Mouse (Mus musculus) hindlimb bud, embryonic 11.5 days (tissue): ENCODE results near the gene Srebf2.

Experiments used
- DNase-seq: peaks from one replicate; pipeline ENCODE4 v3.0.0-alpha.2; 2012; ENCODE audit warnings: low read depth, low spot score; ENCODE audit errors: extremely low spot score

The Srebf2 gene

DNA sequence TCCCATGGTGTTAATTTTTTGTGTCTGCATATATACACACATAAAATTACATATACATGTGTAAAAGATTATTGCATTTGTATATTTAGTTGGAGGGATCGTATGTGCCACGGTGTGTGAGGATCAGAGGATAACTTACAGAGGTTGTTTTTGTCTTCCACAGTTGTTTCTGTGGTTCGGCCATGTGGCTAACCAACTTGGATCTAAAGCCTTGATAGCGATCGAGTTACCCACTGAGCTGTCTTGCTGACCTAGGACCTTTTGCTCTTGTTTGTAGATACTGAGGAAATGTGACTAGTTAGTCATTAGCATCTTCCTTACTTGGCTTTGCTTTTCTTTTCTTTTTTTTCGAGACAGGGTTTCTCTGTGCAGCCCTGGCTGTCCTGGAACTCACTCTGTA, 9.3 kb downstream of the Srebf2 start:
- no peak for DNase-seq

DNA sequence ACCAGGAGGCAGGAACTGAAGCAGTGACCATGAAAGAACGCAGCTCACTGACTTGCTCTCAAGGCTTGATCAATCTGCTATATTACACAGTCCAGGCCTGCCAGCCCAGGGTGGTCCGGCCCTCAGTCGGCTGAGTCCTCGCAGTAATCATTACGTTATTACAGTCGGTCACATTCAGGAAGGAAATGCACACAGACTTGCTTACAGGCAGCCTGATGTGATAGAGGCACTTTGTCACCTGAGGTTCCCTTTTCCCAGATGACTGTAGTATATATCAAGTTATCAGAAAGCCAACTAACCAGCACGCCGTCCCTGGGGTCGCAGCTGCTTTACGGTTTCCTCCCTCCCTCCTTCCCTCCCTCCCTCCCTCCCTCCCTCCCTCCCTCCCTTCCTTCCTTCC, 9.9 kb downstream of the Srebf2 start:
- DNase-seq, result no peak

DNA sequence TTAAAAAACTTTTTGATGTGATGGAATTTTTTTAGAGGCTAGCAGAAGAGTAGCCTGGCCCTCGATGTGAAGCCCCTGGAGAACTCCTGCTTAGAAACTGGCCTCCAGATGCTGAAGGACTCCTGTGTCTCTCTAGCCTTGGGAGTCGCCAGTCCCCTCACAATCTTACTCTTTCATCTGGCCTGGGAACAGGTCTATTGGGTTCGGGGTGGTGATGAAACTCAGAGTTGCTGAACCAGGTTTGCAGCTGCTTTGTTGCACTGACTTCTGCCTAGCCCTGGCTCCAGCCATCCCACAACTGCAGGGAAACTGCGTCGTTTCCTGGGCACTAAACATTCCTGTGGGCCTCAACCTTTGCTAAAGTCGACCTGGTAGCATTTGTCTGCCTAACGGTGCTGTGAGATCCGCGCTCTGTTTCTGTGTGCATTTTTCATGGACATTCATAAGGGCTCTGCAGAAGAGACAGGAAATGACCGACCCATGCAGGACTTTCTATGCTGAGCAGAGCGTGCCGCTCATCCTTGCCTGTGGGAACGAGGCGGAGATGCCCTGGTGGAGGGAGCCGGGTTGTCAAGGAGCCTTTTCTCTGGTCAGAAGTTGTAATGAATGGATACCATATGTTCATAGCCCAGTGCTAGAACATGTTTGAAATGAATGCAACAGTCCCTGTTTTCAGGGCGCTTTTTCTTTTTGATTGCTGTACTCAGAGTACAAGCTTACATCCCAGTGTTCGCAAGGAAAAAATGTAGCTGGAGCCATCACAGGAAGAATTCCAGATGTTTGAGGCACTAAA, 11.5 kb downstream of the Srebf2 start:
- no peak for DNase-seq

DNA sequence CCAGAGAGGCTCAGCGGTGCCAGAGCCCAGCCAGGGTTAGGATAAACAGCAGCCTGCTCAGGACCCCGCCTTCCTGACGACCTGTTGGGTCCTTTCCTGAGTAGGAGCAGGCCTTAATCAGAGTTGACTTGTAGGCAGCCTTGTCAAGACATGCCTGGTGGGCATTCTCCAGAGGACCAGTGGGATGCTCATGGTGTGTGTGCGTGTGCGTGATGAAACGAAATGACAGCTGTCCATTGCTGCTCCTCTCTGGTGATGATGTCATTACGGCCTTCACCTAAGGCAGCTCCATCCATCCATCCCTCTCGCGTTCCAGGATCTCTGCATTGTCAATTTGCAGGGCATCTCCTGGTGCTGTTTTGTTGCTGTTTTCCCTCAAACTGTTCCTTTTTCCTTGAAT, 12.5 kb downstream of the Srebf2 start:
- no peak for DNase-seq

DNA sequence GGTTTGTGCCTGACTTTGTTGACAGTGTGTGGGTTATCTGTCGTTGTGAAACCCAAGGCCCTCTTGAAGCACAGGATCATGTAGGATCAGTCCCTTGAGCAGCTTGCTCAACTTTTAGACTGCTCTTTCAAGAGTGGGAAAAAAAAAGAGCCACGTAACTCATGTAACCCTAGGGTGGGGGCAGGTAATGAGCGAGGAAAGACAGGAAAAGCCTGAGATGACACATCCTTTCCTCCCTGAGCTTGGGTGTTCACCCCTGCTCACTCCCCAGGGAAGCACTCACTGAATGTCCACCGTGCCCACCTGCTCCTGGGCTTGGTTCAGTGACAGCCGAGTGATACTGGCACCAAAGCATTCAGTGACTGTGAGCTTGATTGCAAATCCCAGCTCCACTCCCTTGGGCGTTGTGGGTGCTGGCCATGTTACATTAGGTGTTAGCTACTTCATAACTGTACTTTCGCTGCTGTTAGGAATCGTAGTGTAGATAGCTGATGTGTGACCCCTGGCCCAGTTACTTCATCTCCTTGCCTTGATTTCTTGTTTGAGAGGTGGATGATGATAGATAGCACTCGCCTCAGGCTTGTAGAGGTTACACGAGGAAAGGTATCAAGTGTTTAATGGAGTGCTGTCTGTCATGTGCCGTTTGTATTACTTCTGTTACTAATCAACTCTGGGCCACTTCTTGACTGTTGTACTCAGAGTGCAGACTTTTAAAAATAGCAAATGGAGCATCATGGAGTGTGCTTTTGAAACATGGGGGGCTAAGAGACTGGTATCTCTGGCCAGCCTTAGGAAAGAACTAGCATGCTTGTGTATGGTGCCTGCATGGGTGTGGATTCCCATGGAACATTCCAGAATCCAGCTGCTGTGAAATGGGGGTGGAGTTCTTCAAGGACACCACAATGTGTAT, 14.0 kb downstream of the Srebf2 start:
- no peak for DNase-seq

DNA sequence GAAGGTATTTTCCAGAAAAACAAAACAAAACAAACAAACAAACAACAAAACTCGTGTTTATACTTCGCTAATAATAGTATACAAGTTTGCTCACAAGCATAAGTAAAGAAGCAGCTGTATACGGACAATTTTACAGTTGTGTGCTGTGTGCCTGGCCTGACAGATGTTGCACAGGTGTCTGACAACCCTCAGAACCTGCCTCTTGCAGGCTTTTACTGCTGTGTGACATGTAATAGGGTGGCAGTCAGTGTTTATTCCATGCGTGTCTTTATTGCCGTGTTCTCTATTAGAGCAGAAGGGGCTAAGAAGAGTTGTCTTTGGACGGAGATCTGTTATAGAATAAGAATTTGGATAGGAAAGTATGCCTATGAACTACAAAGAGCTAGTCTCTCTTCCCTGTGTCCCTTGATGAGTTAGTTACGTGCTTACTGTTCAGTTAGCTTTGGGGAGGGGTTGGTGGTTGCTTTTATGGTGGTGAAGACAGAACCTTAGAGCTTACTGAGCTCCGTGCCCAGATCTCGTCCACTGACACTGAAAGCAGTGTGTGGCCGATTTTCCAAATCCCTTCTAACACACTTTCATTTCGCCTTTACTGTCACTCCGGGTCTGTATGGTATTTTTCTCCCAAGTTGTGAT, 15.1 kb downstream of the Srebf2 start:
- DNase-seq, result no peak

DNA sequence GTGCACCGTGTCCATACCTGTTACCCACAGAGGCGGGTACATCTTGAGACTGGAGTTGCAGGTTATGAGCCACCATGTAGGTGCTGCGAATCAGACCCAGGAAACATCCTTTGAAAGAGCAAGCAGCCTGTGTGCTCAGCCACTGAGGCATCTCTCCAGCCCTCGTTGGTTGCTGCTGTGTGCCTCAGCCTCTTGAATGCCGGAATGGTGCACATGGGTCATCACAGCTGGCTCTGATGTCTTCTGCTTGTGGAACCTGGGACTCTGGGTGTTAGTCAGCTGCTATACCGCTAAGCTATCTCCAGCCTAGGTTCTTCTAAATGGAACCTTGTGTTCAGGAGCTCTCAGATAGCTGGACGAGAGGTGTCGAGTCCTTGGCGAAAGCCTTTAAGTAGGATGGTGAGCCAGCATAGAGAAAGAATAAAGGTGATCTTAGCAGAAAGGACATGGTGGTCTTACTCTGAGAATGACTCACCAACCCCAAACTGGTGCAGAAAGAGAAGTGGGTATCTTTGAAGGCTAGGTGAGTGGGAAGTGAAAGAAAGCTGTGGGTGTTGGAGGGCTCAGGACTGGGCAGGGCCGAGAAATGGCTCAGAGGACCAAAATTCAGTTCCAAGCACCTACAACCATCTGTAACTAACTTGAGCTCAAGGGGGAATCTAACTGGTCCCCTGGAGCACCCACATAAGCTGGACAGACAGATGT, 16.5 kb downstream of the Srebf2 start:
- DNase-seq, result no peak

DNA sequence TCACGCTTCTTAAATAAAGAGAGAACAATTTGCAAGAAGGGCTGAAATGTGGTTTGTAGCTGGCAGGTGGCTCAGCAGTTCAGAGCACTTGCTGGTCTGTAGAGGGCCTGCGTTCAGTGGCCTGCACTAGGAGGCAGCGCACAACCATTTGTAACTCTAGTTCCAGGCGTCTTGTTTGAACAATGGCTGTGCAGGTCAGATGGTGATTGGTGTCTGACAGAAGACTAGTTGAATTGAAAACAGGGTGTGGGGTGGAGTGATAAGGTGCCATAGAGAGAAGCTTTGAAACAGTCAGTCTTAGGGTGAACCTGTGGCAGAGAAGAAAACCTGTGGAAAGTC, 17.0 kb downstream of the Srebf2 start:
- DNase-seq, result no peak

DNA sequence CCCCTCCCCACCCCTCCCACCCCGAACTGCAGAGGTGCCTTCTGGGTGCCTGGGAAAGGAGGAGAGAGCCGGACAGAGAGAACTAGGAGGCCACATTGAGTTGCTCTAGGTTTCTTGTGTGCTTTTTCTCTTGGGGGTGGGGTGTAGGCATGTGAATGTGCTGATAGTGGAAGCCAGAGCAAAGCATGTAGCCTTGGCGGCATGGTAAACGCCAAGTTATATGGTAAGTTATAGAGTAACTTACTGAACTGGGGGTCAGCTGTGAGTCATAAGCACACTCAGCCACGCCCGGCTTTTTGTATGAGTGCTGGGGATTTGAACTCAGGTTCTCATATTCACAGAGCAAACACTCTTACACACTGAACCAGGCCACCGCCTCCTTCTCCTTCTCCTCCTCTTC, 17.5 kb downstream of the Srebf2 start:
- no peak for DNase-seq

DNA sequence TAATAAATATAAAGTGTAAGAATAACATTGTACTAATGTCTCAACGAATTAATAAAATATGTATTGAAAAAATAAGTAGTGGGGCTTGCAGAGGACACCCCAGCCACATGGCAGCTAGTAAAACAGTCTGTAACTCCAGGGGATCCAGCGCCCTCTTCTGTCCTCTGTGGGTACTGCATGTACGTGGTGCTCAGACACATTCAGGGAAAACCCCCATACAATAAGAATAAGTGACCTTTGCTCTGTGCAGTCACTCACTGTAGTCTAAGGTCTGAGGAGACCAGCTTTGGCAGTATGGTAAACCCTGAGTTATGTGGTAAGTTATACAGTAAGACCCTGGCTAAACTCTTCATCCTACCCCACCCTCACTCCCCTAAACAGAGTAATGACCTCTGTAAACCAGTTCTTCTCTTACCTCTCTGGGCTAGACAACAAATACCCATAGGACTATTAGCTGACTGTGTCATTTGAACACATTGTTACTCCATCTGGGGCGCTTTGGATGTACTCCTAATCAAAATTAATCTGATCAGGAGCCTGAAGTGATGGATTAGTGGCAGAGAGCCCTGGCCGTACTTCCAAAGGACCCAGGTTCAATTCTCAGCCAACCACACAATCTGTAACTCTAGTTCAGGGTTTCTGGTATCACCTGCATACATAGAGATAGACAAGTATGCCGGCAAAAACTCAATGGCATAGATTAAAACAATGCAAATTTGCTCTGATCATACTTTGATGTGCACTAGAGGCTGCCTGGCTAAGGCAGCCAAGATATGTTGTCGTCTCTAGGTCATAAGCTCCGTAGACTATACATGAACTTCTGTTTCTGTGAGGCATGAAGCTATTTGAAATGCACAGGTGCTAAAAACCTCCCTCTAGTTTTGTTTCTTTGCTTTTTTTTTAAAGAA, 18.6 kb downstream of the Srebf2 start:
- DNase-seq, result peak; percentile 56

DNA sequence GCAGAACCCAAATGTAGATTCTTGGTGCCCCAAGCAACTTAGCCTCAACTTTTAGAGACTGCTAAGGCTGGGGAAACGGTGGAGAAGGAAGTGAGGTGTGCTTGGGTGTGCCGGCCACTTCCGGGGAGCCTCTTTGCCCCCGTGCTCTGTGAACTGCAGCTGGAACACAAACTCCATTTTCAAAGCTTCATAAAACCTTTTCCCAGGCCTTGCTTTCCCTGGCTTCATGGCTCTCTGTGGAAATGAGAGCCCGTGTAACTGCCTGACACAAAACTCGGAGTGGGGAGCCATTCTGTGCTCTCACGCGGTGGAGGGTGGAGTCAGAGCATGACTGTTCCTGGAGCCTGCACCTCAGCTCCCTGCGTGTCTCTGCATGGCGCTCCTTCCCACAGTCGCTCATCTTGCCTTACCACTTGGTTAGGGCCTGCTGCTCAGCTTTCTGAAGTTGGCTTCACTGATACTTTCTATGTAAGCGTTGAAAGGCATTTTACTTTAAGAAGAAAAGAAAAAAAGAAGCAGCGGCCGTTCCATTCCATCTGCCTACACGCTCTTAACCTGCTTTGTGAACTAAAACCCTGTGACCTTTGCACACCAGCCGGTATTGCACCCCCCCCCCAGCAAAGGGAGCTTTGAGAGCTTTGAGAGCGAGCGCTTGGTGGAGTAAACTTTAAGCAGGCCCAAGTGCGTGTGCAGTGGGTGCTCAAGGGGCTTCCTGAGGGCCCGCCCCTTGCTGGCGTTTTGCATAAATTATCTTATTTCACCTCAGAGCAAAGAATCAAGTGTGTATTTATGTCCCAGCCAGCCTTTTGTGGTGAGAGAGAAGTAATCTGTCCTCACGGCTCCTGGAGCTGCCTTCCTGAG, 19.5 kb downstream of the Srebf2 start:
- DNase-seq, result no peak

DNA sequence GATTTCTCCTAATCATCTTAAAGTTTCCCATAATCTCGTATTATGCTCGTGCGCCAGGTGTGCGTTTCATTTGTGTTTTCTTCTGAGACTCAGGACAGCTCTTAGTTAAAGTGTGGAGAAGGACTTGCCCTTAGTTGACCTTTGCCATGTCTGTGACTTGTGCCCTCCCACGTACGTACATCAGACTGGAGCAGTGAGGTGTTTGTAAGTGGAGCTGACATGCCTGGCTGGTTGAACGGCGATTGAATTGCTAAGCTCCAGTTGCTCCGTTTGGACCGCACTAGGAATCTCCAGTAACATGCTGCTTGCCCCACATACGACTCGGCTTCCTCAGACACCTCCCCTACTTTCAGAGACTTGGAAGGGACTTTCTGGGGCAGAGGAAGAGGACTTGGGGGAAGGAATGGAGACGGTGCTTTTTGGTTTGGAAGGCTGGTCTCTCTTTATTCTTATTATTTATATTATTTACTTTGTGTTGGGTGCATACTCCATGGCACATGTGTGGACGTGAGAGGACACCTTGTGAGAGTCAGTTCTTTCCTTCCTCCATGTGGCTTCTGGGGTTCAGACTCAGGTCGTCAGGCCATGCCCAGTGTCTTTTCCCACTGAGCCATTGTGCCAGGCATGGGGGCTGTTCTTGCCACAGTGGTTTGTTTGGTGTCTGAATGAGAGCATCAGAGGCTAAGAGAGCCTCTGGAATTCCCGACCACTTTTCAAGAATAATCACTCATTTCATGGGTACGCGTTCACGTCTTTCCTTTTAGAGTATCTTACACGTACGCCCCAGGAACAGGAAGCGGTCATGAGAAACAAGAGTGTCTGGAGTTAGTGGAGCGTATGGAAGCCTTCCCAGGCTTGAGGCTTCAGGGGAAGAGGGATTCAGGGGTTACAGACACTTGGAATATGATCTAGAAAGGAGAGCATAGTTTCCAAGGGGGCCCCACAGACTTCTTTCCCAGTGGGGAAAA, 20.5 kb downstream of the Srebf2 start:
- no peak for DNase-seq

DNA sequence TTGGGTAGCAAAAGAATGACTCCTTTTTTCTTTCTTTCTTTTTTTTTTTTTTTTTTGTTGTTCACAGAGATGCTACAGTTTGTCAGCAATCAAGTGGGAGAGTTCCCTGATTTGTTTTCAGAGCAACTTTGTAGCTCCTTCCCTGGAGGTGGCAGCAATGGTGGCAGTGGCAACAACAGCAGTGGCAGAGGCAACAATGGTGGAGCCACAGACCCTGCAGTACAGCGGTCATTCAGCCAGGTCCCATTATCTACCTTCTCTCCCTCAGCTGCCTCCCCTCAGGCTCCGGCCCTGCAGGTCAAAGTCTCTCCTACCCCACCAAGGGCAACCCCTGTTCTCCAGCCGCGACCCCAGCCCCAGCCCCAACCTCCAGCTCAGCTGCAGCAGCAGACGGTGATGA, 22.7 kb downstream of the Srebf2 start:
- DNase-seq, result no peak

DNA sequence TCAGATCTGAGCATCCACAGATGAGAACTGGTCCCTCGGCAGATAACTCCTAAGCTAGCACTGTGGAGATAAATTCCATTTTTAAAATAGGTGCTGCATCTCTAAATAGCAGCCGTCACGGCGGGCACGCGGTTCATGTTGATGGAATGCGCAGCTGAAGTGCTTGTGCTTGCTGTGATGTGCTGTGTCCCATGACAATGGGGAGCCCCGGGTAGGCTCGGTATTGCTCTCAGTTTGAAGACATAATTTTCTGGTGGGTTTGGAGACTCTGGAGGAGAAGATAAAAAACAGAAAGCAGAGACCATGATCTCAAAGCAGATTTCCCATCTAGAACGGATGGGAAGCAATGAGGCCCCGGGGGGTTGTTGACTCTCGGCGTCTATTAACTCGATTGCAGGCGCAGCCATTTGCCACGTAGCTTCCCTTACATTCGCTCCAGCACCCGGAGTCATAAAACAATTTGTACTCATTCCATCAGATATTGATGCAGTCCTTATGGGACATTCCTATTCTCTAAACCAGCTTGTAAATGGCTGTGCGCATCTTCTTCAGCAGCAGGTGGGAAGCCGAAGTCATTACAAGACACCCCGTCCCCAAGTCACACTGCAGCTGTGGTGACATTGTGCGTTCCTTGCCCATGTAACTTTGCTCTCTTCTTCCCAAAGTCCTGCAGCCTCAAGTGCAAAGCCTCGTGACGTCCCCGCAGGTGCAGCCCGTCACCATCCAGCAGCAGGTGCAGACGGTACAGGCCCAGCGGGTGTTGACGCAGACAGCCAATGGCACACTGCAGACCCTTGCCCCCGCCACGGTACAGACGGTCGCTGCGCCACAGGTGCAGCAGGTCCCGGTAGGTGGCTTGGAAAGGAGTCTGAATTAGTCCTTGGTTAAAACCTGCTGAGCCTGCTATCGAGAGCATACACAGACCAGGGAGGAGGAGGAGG, 23.7 kb downstream of the Srebf2 start:
- DNase-seq, result no peak

DNA sequence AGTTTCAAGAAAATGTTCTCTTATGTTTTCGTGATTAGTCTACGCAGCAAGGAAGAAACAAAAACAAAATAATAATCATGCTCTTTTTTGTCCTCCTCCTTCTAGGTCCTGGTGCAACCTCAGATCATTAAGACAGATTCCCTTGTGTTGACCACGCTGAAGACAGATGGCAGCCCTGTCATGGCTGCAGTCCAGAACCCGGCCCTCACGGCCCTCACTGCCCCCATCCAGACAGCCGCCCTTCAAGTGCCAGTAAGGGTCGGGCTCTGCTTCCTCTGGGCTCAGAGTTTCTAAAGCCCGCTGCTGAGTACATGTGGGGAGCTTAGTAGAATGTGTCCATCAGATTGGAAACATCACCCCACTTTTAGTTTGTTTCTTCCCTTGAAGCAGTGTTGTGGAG, 25.7 kb downstream of the Srebf2 start:
- DNase-seq, result no peak

DNA sequence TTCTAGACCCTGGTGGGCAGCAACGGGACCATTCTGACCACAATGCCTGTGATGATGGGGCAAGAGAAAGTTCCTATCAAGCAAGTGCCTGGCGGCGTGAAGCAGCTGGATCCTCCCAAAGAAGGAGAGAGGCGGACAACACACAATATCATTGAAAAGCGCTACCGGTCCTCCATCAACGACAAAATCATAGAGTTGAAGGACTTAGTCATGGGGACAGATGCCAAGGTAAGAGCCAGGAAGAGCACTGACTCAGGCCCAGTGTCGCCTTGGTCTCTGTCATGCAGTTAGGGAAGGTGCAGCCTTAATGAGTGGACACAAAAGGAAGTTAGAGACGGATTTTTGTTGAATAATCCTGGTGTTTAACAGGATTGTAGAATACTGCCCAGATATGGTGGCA, 28.1 kb downstream of the Srebf2 start:
- no peak for DNase-seq

DNA sequence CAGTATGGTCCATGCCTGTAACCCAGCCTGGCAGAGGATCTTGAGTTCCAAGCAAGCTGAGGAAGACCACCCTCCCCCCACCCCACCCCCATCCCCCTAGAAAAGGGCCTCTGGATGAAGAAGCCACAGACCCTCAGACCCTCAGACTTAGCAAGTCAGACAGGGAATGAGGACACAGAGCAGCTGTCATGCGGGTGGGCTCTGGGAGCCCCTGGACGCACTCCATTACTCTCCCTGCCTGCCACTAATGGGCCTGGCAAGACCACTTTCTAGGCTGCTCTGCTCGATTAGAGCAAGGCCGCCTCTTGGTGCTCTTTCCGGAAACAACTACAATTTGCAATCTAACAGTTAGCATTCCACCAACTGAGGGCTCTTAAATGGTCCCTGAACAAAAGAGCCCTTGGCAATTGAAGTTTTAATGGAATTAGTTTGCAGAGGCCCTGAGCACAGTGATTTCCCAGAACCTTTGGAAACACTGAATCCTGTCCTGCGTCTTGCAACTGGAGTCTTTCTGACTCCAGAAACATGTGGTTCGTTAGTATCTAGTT, 30.8 kb downstream of the Srebf2 start:
- no peak for DNase-seq
